Mouse (Mus musculus) MEL (cell line): Measurements from ENCODE around the gene Slc29a4. TPM values are rescaled to one million over a fixed set of nuclear protein-coding genes. Genes with fewer than 3 reads are reported as not detected.

Experiments
- DNase-seq: peaks from one replicate; pipeline ENCODE4 v3.0.0; 2011; ENCODE audit warnings: low read depth, low spot score
- H3K27ac ChIP-seq: 2 replicates; pipeline ENCODE4 v1.5.1; 2012; ENCODE audit warnings: low read depth, mild to moderate bottlenecking, control low read depth, low read length, moderate library complexity; ENCODE audit not compliant: control insufficient read depth
- H3K27me3 ChIP-seq, 2 experiments: fragments of 150-350 bp in 1 of 2; sonication (generic) in 1 of 2; 2 replicates each; pipeline ENCODE4 v1.6.1; 2012; ENCODE audit warnings: low read length in 2 of 2, mild to moderate bottlenecking in 2 of 2, improper control_type of control experiment in 1 of 2, moderate library complexity in 1 of 2; ENCODE audit not compliant: insufficient read depth in 2 of 2, control insufficient read depth in 1 of 2
- H3K36me3 ChIP-seq, 2 experiments: 2 replicates each; pipeline ENCODE4 v1.6.1; 2012 to 2014; ENCODE audit warnings: low read length in 2 of 2, improper control_type of control experiment in 1 of 2, inconsistent platforms in 1 of 2, mild to moderate bottlenecking in 1 of 2; ENCODE audit not compliant: insufficient read depth in 2 of 2, control insufficient read depth in 1 of 2
- H3K4me1 ChIP-seq, 2 experiments: fragments of 150-350 bp in 1 of 2; sonication (generic) in 1 of 2; 2 replicates each; pipeline ENCODE4 v1.6.1; 2012; ENCODE audit warnings: low read length in 2 of 2, improper control_type of control experiment in 1 of 2, mild to moderate bottlenecking in 1 of 2; ENCODE audit not compliant: insufficient read depth in 2 of 2, control insufficient read depth in 1 of 2
- H3K4me3 ChIP-seq, 2 experiments: fragments of 150-350 bp in 1 of 2; sonication (generic) in 1 of 2; 2 replicates each; pipeline ENCODE4 v1.5.1; 2012; ENCODE audit warnings: low read depth in 2 of 2, low read length in 2 of 2, mild to moderate bottlenecking in 2 of 2, moderate library complexity in 2 of 2, control low read depth in 1 of 2, improper control_type of control experiment in 1 of 2; ENCODE audit not compliant: control insufficient read depth in 1 of 2, insufficient read depth in 1 of 2
- H3K79me2 ChIP-seq: 2 replicates; pipeline ENCODE4 v1.6.1; 2012; ENCODE audit warnings: mild to moderate bottlenecking, low read length, moderate library complexity; ENCODE audit not compliant: control insufficient read depth, poor library complexity, insufficient read depth
- H3K9ac ChIP-seq: 2 replicates; pipeline ENCODE4 v1.6.1; 2012; ENCODE audit warnings: low read depth, mild to moderate bottlenecking, control low read depth, low read length, moderate library complexity; ENCODE audit not compliant: control insufficient read depth, poor library complexity, severe bottlenecking
- H3K9me3 ChIP-seq: fragments of 150-350 bp; sonication (generic); replicated peaks from 2 replicates; pipeline ENCODE4 v1.6.1; 2012; ENCODE audit warnings: mild to moderate bottlenecking, low read length, improper control_type of control experiment, moderate library complexity; ENCODE audit not compliant: insufficient read depth
- CHD1 ChIP-seq: IDR thresholded peaks from 2 replicates; pipeline ENCODE4 v1.6.1; 2012; ENCODE audit warnings: low read depth, mild to moderate bottlenecking, inconsistent platforms, low read length, improper control_type of control experiment
- CHD2 ChIP-seq: IDR thresholded peaks from 2 replicates; pipeline ENCODE4 v1.6.1; 2011; ENCODE audit warnings: low read length, improper control_type of control experiment
- CTCF ChIP-seq, 3 experiments: IDR thresholded peaks in 2 of 3; conservative IDR thresholded peaks in 1 of 3; 2 replicates each; pipeline ENCODE4 v1.5.1; 2011 to 2012; ENCODE audit warnings: low read length in 3 of 3, low read depth in 2 of 3, mild to moderate bottlenecking in 2 of 3, improper control_type of control experiment in 1 of 3, inconsistent platforms in 1 of 3, mixed read lengths in 1 of 3, moderate library complexity in 1 of 3; ENCODE audit not compliant: control insufficient read depth in 1 of 3, insufficient read depth in 1 of 3, poor library complexity in 1 of 3, severe bottlenecking in 1 of 3
- MAFK ChIP-seq: IDR thresholded peaks from 2 replicates; pipeline ENCODE4 v1.6.1; 2011; ENCODE audit warnings: low read depth, mild to moderate bottlenecking, low read length, improper control_type of control experiment, borderline replicate concordance
- MAX ChIP-seq: IDR thresholded peaks from 2 replicates; pipeline ENCODE4 v1.6.1; 2011; ENCODE audit warnings: low read length, improper control_type of control experiment
- MAZ ChIP-seq: IDR thresholded peaks from 2 replicates; pipeline ENCODE4 v1.6.1; 2012; ENCODE audit warnings: low read depth, mild to moderate bottlenecking, inconsistent platforms, low read length, improper control_type of control experiment
- MXI1 ChIP-seq: IDR thresholded peaks from 2 replicates; pipeline ENCODE4 v1.6.1; 2011; ENCODE audit warnings: mild to moderate bottlenecking, low read depth, low read length, improper control_type of control experiment
- MYC ChIP-seq: IDR thresholded peaks from 2 replicates; pipeline ENCODE4 v1.6.1; 2011; ENCODE audit warnings: low read depth, mild to moderate bottlenecking, low read length, improper control_type of control experiment, moderate library complexity
- POLR2AphosphoS2 ChIP-seq: IDR thresholded peaks from 2 replicates; pipeline ENCODE4 v1.6.1; 2011; ENCODE audit warnings: low read length, improper control_type of control experiment
- RAD21 ChIP-seq: IDR thresholded peaks from 2 replicates; pipeline ENCODE4 v1.6.1; 2011; ENCODE audit warnings: mild to moderate bottlenecking, low read depth, low read length, improper control_type of control experiment
- SMC3 ChIP-seq: IDR thresholded peaks from 2 replicates; pipeline ENCODE4 v1.6.1; 2011; ENCODE audit warnings: low read depth, low read length, improper control_type of control experiment
- TCF12 ChIP-seq: IDR thresholded peaks from 2 replicates; pipeline ENCODE4 v1.6.1; 2014; ENCODE audit warnings: low read depth, mild to moderate bottlenecking, inconsistent platforms, low read length, improper control_type of control experiment, moderate library complexity
- USF2 ChIP-seq, 2 experiments: IDR thresholded peaks; 2 replicates each; pipeline ENCODE4 v1.6.1; 2011 to 2012; ENCODE audit warnings: improper control_type of control experiment in 2 of 2, low read length in 2 of 2, borderline replicate concordance in 1 of 2, inconsistent platforms in 1 of 2, low read depth in 1 of 2, mild to moderate bottlenecking in 1 of 2; ENCODE audit not compliant: insufficient read depth in 1 of 2
- ZC3H11A ChIP-seq: IDR thresholded peaks from 2 replicates; pipeline ENCODE4 v1.6.1; 2012; ENCODE audit warnings: low read depth, mild to moderate bottlenecking, inconsistent platforms, low read length, improper control_type of control experiment
- ZNF384 ChIP-seq: IDR thresholded peaks from 2 replicates; pipeline ENCODE4 v1.6.1; 2012; ENCODE audit warnings: low read depth, mild to moderate bottlenecking, inconsistent platforms, low read length, improper control_type of control experiment
- polyA plus RNA-seq, 2 experiments: library from polyadenylated mRNA; stranded (reverse) in 1 of 2; unstranded in 1 of 2; fragments of >175 nt in 1 of 2; fragments of >200 nt in 1 of 2; gene quantifications; 2 replicates each; pipeline versions ENCODE4 v1.2.1 to v1.2.4; 2012; ENCODE audit warnings: low replicate concordance in 2 of 2, low read depth in 1 of 2; ENCODE audit not compliant: insufficient read length in 2 of 2, insufficient read depth in 1 of 2, missing spikeins in 1 of 2
- total RNA-seq: library from RNA; depleted of rRNA; stranded (reverse); fragments of 300-350 nt; gene quantifications from 2 replicates; pipeline ENCODE4 v1.2.3, GENCODE M21; 2012

The Slc29a4 gene
- total and polyA plus RNA-seq, 3 experiments = not detected

DNA sequence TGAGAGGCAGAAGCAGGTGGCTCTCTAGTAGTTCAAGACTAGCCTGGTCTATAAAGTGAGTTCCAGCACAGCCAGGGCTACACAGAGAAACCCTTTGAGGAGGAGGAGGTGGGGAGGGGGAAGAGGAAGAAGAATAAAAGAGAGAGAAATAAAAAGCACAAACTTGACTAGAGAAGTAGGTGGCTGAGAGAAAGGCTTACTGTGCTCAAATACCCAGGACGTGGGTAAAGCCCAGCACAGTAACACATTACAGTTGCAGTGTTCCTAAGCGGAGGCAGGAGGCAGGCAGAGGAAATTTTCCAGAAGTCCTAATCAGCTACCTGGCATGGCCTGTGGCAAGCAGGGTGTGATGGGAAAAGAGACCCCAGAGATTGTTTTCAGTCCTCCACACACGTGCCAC lies 74.4 kb downstream of the Slc29a4 start:
- TF ChIP-seq USF2 (IDR thresholded peaks at IDR 0.05; ENCODE audit: borderline replicate concordance in 1 of 2, insufficient read depth in 1 of 2, low read depth in 1 of 2, low read length in 2 of 2) = no peak
- no peak for TF ChIP-seq RAD21
- TF ChIP-seq MYC = no peak
- Histone ChIP-seq H3K9me3 (no peaks in the 10 kb centered on the region), H3K27me3 (no peaks in the 10 kb centered on the region), H3K27ac (no peak overlapping the region), H3K36me3 (no peaks in the 10 kb centered on the region), H3K79me2 (no peaks in the 10 kb centered on the region), H3K4me3 (no peak overlapping the region), H3K4me1 (no peaks in the 10 kb centered on the region), H3K9ac (no peak overlapping the region)
- DNase-seq = no peak

DNA sequence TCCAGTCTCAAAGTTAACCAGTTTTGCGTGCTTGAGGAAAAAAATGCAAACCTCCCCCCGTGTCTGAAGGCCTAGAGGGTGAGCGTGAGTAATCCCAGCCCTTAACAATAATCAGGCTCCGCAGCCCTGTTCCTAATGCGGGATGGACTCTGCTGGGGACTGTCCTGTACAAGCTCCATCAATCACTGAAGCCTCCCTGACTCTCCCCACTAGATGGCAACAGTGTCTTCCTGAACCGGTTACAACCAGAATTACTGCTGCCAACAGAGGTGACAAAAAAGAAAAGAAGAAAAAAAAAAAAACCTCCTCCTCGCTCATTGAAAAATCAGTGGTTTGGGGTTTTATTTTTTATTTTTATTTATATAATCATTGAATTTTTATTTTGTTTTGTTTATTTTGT lies 75.6 kb downstream of the Slc29a4 start:
- no peaks in the 10 kb centered on the region for H3K36me3 ChIP-seq
- peak; percentile 61 for DNase-seq

DNA sequence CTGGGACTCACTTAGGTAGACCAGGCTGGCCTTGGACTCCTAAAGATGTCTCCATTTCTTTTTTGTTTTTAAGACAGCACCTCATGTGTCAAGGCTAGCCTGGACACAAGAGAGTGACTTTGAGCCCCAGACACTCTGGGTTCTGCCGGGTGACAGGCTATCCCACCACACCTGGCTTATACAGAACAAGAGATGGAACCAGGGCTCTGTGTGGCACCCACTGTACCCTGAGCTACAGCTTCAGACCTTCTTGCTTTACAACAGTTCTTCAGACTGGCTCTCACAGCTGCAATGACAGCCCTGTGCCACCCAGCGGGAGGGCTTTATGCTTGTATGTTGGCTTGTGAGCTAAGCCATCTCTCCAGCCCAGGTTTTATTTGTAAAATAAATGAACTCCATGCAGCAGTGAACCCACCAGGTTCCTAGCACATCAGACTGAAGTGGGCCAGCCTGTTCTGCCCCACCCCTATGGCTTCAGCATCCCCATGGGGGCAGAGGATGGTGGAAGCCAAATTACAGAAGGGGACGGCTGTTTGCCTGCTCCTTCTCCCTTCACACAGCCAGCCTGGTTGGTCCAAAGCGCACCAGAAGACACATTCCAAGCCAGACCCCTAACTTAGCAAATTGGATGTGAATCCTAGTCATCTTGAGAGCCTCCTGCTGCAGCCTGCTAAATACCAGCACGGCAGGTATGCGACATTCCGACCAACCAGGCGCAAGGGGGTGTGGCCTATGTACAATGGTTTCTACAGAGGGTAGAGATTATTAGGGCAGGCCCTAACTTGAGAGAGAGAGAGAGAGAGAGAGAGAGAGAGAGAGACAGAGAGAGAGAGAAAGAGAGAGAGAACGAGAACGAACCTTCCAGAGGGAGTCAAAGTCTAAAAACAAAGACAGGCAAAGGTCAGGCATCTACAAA lies 76.3 kb downstream of the Slc29a4 start:
- no peak overlapping the region for H3K4me3 ChIP-seq
- no peaks in the 10 kb centered on the region for H3K79me2 ChIP-seq
- H3K9me3 ChIP-seq = no peaks in the 10 kb centered on the region
- no peak for TF ChIP-seq POLR2AphosphoS2
- no peak for TF ChIP-seq CHD1
- TF ChIP-seq MAX = no peak
- no peak for DNase-seq
- no peaks in the 10 kb centered on the region for H3K4me1 ChIP-seq
- no peaks in the 10 kb centered on the region for H3K36me3 ChIP-seq
- no peaks in the 10 kb centered on the region for H3K27me3 ChIP-seq
- H3K9ac ChIP-seq = no peak overlapping the region
- no peak overlapping the region for H3K27ac ChIP-seq

More for the DNA sequence above, 75.6 kb downstream of the Slc29a4 start:
- Histone ChIP-seq H3K27ac (no peak overlapping the region), H3K9me3 (no peaks in the 10 kb centered on the region), H3K4me1 (no peaks in the 10 kb centered on the region), H3K79me2 (no peaks in the 10 kb centered on the region), H3K4me3 (no peak overlapping the region), H3K9ac (no peak overlapping the region), H3K27me3 (no peaks in the 10 kb centered on the region)
- TF ChIP-seq RAD21 = peak; percentile 85
- no peak for TF ChIP-seq CHD2
- peak; percentile 37 to 83 (median 64); a peak in 5 of 6 replicates for TF ChIP-seq CTCF (IDR thresholded peaks at IDR 0.05 in 2 of 3, conservative IDR thresholded peaks at IDR 0.05 in 1 of 3; ENCODE audit: control insufficient read depth in 1 of 3, insufficient read depth in 1 of 3, low read depth in 2 of 3, low read length in 3 of 3, poor library complexity in 1 of 3, severe bottlenecking in 1 of 3)
- TF ChIP-seq MXI1 = 0 out of 2 replicates have a peak, but pooled peaks have one; percentile 19
- peak; percentile 70 for TF ChIP-seq ZC3H11A
- no peak for TF ChIP-seq TCF12
- TF ChIP-seq MAZ = no peak
- peak; percentile 88 for TF ChIP-seq SMC3
- no peak for TF ChIP-seq MAFK
- TF ChIP-seq ZNF384 = peak; percentile 87
